Mouse (Mus musculus) cerebellum, adult 11 months (tissue): ENCODE measurements around the gene Srrm2.

Experiments used
- DNase-seq: peaks from one replicate; pipeline ENCODE4 v3.0.0; 2022

Srrm2 gene

DNA sequence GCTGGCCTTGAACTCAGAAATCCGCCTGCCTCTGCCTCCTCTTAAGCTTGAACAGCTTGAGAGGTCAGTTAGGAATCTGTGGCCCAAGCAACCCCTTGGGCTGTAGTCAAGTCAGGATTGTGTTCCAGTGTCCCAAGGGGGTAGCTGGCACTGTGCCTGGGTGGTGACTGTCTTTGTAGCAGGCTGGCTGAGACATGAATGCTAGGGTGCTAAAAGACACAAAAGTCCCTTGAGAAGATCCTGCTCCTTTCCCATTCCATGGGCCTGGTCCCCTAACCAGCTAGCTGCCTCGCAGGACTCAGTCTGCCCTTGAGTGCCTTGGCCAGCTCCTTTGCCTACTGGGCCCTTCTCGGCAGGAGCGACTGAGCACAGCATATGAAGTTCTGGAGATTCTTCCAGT, 72.6 kb downstream of the Srrm2 start:
- DNase-seq: no peak

GRCm38 (mm10) chr17:23867756-23868155, 77.4 kb downstream of the Srrm2 start, which contains the start of gene Prss21:
TSS of gene Prss21 (plus strand) at chr17:23868056.
- no peak for DNase-seq

DNA sequence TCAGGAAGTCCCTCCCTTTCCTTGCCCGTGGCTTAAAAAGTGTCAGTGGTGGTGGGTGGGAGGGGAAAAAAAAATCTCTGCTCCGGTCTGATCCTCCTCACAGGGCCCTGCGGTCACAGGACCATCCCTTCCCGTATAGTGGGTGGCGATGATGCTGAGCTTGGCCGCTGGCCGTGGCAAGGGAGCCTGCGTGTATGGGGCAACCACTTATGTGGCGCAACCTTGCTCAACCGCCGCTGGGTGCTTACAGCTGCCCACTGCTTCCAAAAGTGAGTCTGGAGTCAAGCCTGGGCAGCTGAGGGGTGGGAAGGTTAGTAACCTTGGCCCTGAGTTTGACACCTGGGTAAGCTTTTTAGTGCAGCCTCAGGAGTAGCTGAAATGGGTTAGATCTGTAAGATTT, 78.2 kb downstream of the Srrm2 start:
- no peak for DNase-seq
